Mouse (Mus musculus) urinary bladder, postnatal 25 days (tissue): ENCODE data around the gene Ilf3.
"Not testable (repeated sequence)": the region's sequence is repeated elsewhere in the genome, so short reads cannot be mapped to it uniquely, and the experiment has no call there.

Experiments used
- DNase-seq: peaks from one replicate; pipeline ENCODE4 v3.0.0; 2022; ENCODE audit warnings: low spot score

The Ilf3 gene

GRCm38 (mm10) chr9:21367357-21368111 lies at the start of gene Ilf3:
Gene Ilf3, plus strand, starts transcription at chr9:21367871.
- DNase-seq, result peak; percentile 98

GRCm38 (mm10) chr9:21318792-21319191 lies 48.9 kb upstream of the Ilf3 start:
- no peak for DNase-seq

DNA sequence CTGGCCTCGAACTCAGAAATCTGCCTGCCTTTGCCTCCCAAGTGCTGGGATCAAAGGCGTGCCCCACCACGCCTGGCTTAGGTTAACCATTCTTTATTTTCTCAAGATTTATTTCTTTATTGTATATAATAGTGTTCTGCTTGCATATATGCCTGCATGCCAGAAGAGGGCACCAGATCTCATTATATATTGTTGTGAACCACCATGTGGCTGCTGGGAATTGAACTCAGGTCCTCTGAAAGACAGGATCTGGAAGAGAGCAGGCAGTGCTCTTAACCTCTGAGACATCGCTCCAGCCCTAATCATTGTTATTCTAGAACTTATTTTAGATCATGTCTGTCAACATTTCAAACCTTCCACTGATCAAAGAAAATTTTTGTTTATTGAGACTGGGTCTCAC lies 48.2 kb upstream of the Ilf3 start:
- no peak for DNase-seq

GRCm38 (mm10) chr9:21320280-21320618 lies 47.4 kb upstream of the Ilf3 start:
- no peak for DNase-seq

DNA sequence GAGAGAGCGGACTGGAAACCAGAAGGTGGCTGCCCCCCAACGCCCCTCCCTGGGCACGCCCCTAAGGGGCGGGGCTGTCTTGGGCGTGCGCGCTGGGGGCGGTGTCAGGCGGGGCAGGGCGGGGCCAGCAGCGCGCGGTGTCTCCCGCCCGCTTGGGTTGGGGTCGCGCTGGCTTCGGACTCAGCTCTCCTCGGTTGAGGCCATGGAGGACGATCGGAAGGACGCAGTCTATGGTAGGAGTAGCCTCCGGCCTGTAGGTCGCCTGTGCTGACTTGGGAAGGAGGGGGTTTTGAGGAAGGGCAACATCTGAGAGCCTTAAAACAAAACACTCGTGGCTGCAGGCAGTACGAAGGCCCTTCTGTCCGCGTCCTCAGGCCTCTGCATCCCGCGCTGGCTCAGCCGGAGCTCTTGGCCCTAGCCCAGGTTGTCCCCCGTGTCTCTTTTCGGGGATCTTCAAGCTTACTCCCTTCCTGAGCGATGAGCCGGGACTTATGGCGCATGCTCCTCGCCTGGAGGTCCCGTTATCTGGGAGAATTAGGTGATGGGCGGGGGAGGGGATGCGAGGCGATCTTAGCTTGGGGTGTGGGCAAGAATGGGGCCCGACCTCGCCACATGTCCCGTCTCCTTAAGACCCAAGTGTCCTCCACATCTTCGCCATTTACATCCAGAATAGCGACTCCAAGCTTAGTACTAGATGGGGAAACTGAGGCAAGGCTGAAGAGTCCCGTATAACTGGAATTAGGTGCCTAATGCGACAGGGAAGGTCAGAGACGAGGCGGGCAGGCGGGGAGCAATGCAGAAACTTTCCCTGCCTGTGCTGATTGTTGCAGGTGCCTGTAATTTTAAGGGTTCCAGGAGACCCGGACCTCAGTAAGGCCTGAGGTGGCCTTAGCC lies 46.8 kb upstream of the Ilf3 start, which contains the start of gene Slc44a2:
Slc44a2 (plus strand) TSS at position 80 of the 894 bp plus-strand sequence.
- peak; percentile 88 for DNase-seq

GRCm38 (mm10) chr9:21321513-21321835 lies 46.2 kb upstream of the Ilf3 start:
- no peak for DNase-seq

DNA sequence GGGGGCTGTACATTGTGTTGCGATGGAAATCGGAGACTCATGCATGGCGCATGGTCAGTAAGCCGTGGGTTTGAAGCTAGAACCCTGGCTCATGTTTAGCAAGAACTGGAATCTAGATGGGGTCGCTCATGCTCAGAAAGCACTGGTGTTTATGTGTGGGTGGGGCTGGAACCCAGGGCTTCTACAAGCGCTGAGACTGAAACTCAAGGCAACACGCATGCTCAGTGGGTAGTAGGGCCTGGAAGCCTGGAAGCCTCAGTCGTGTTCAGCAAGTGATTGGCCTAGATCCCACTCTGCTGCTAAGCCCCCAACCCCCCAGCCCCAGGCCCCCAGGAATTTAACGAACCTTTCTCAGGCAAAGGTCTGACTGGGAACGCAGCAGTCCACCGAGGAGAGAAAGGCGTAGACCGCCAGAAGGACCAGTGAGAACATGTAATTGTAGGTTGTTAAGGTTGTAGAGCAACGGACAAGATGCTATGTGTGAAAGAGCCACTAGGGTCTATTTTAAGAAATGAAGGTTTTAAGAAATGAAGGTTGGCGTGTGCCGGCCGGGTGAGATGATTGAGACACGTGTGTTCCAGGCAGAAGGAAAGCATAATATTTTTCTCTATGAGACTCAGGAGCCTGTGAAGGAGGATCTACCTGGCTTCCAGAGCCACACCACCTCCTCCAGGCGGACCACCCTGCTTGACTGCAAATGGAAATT lies 45.3 kb upstream of the Ilf3 start:
- no peak for DNase-seq

GRCm38 (mm10) chr9:21322917-21323297 lies 44.8 kb upstream of the Ilf3 start:
- not testable (repeated sequence) for DNase-seq

GRCm38 (mm10) chr9:21324269-21324668 lies 43.4 kb upstream of the Ilf3 start:
- DNase-seq, result no peak

GRCm38 (mm10) chr9:21327569-21327968 lies 40.1 kb upstream of the Ilf3 start:
- DNase-seq, result no peak

GRCm38 (mm10) chr9:21328041-21328440 lies 39.6 kb upstream of the Ilf3 start:
- no peak for DNase-seq

- no peak for DNase-seq
Observed at GRCm38 (mm10) chr9:21329041-21329440, 38.6 kb upstream of the Ilf3 start.

DNA sequence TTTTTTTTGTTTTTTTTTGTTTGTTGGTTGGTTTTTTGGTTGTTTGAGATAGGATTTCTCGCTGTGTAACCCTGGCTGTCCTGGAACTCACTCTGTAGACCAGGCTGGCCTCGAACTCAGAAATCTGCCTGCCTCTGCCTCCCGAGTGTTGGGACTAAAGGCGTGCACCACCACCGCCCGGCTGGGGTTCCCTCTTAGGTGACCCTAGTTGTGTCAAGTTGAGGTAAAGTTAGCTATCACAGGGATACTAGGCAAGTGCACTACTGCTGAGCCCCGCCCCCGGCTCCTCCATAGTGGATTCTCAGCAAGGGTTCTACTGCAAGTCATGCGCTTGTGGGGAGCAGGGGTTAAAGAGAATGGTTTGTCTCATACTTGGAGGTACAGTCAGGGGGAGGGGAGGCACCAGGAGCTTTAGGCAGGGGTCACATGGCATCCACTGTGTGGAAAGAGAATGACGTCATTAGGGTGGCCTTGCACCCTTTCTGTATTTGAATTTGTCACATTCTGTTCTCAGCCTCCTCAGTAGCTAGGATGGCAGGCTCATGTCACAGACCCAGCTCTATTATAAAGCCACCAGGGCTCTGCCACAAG lies 37.9 kb upstream of the Ilf3 start:
- no peak for DNase-seq

DNA sequence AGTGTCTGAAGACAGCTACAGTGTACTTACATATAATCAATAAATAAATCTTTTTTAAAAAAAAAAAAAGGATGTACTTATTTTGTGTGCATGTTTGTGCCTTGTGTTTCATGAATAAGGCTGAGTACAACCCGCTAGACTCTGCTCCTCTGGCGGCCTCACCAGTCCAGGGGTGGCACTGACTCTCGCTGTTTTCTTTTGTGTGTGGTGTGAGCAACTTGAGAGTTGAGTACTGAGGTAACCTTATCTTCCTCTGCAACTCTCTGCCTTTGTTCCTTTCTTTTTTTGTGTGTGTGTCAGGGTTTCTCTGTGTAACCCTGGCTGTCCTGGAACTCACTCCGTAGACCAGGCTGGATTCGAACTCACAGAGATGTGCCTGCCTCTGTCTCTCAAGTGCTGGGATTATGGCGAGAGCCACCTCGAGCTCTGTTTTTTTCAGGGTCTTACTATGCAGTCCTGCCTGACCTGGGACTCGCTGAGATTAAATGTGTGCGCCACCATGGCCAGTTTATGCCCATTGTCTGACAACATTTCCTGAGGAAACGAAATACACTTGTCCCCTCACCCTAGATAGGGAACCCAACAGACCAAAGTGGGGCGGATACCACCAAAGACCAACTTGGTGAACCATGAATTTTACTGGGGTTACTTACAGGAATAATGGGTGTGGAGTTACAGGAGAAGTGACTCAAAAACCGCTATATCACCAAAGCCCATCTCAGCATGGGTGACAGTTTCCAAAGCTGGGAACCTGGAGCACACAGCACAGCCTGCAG lies 36.1 kb upstream of the Ilf3 start:
- DNase-seq, result no peak

DNA sequence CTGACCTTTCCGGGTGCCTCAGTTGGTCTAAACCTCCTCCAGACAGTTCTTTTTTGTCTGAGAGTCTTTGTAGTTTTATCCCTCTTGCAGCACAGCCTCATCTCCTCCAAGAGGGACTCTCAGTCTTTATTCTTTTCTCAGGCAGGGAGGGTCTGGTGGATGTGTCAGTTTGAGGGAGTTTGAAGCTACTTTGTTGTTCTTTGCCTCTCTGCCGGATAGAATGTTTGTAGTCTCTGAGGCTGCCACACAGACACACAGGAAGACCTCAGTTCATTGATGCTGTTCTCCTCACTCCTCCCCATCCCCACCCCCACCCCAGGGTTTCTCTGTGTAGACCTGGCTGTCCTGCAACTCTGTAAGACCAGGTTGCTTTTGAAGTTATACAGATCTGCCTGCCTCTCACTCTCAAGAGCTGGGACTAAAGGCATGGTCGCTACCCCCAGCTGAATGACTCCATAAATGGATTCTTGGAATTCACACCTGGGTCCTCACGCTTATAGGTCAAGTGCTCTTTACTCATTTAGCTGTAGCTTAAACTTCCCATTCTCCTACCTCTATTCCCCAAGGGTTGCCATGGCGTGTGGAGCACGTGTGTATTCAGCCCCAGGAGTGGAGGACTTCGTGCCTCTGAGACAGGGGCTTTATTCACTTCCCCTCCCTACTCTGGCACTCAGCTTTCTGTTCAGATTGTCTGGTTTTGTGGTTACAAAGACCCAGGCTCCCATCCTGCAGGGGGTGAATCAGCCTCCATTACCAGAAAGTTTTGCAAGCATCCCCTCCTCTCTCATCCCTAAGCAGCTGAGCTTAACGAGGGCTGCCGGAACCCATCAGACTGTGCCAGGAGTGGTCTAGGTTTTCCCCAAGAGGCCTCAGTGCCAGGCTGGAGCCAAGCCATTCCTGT lies 35.3 kb upstream of the Ilf3 start:
- DNase-seq, result no peak

- no peak for DNase-seq
Observed at GRCm38 (mm10) chr9:21333523-21333922, 34.1 kb upstream of the Ilf3 start.

DNA sequence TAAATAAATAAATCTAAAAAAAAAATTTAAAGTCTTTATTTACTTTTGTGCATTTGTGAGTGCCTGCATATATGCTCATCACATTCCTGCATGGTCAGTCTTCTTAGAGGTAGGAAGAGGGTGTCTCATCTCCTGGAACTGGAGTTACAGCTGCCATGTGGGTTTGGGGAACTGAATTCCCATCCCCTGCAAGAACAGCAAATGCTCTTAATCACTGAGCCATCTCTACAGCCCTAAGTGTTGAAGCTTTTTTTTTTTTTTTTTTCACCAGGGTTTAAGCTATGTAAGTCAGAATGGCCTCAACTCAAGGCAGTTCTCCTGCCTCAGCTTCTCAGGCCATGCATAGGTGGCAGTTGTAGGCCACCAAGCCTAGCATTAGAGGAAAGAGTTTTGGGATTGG lies 32.9 kb upstream of the Ilf3 start:
- DNase-seq, result no peak

GRCm38 (mm10) chr9:21335391-21335790 lies 32.3 kb upstream of the Ilf3 start:
- no peak for DNase-seq

- DNase-seq, result no peak
Observed at GRCm38 (mm10) chr9:21336491-21336890, 31.2 kb upstream of the Ilf3 start.

DNA sequence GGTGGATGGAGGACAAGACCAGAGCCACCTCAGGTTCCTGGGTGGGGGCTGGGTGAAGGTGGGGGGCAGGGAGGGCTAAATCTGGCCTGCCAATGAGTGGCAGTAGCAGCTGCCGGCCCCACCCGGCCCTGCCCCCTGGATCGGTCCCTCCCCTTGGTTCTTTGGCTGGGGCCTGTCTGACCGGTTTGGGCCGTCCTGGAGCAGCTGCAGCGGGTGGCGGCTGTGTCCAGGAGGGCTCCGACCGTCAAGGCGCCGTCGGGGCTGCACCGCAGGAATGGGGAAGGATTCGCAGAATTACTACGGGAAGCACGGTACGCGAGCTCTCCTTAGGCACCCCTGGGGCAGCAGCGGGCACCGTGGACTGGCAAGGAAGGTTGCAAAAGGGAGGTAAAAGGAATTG lies 30.0 kb upstream of the Ilf3 start:
- DNase-seq, result peak; percentile 74

DNA sequence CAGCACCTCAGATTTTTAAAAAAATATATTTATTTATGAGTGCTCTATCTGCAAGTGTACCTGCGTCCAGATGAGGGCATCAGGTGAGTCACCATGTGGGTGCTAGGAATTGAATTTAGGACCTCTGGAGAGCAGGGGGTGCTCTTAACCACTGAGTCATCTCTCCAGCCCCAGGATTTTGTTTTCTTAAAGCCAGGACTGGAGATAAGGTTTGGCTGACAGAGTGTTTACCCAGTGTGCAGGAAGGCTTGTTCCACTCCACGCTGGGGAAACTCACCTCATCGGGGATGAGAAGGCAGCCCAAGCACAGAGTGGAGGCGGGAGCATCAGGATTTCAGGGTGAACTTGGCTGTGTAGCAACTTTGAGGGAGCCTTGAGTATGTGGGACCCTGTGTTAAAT lies 27.3 kb upstream of the Ilf3 start:
- no peak for DNase-seq
